Mouse (Mus musculus): ENCODE measurements around the gene Arhgef28. TPM values are rescaled to one million over a fixed set of nuclear protein-coding genes. Genes with fewer than 3 reads are reported as not detected.

The Arhgef28 gene
- polyA plus RNA-seq, 1 experiment: 6.7 TPM

GRCm38 (mm10) chr13:98132951-98133350 is 73.3 kb downstream of the Arhgef28 start:
- TF ChIP-seq CTCF (IDR thresholded peaks at IDR 0.05; ENCODE audit: low read depth, low read length) (no peak), EP300 (IDR thresholded peaks at IDR 0.05; ENCODE audit: insufficient read depth, low read depth, low read length) (no peak)

GRCm38 (mm10) chr13:98132264-98132663 is 74.0 kb downstream of the Arhgef28 start:
- H3K4me3 ChIP-seq (ENCODE audit: low read depth, low read length): no peak overlapping the region
- TF ChIP-seq EP300 (IDR thresholded peaks at IDR 0.05; ENCODE audit: insufficient read depth, low read depth, low read length): no peak
- no peak for TF ChIP-seq CTCF (IDR thresholded peaks at IDR 0.05; ENCODE audit: low read depth, low read length)
- TF ChIP-seq POLR2A (IDR thresholded peaks at IDR 0.05; ENCODE audit: insufficient read depth, low read length): no peak
- H3K9me3 ChIP-seq (replicated peaks; ENCODE audit: control insufficient read depth, insufficient read depth, low read length, poor library complexity, severe bottlenecking): no peaks in the 10 kb centered on the region
- H3K4me1 ChIP-seq (ENCODE audit: control insufficient read depth, insufficient read depth, low read length): no peaks in the 10 kb centered on the region
- H3K9ac ChIP-seq (ENCODE audit: low read depth, poor library complexity, severe bottlenecking): no peak overlapping the region
- no peaks in the 10 kb centered on the region for H3K36me3 ChIP-seq (ENCODE audit: control insufficient read depth, insufficient read depth, low read length, poor library complexity, severe bottlenecking)
- H3K27ac ChIP-seq (ENCODE audit: insufficient read depth, low read length): no peak overlapping the region
- no peaks in the 10 kb centered on the region for H3K27me3 ChIP-seq (ENCODE audit: control insufficient read depth, insufficient read depth, low read length, poor library complexity, severe bottlenecking)

More at GRCm38 (mm10) chr13:98132951-98133350, 73.3 kb downstream of the Arhgef28 start:
- H3K27ac ChIP-seq (ENCODE audit: insufficient read depth, low read length): no peak overlapping the region
- H3K36me3 ChIP-seq (ENCODE audit: control insufficient read depth, insufficient read depth, low read length, poor library complexity, severe bottlenecking): no peaks in the 10 kb centered on the region
- no peaks in the 10 kb centered on the region for H3K27me3 ChIP-seq (ENCODE audit: control insufficient read depth, insufficient read depth, low read length, poor library complexity, severe bottlenecking)
- no peaks in the 10 kb centered on the region for H3K9me3 ChIP-seq (replicated peaks; ENCODE audit: control insufficient read depth, insufficient read depth, low read length, poor library complexity, severe bottlenecking)
- no peak overlapping the region for H3K9ac ChIP-seq (ENCODE audit: low read depth, poor library complexity, severe bottlenecking)
- H3K4me1 ChIP-seq (ENCODE audit: control insufficient read depth, insufficient read depth, low read length): no peaks in the 10 kb centered on the region
- H3K4me3 ChIP-seq (ENCODE audit: low read depth, low read length): no peak overlapping the region

GRCm38 (mm10) chr13:98125666-98126065 is 80.6 kb downstream of the Arhgef28 start:
- H3K4me3 ChIP-seq (ENCODE audit: low read depth, low read length): no peak overlapping the region
- TF ChIP-seq POLR2A (IDR thresholded peaks at IDR 0.05; ENCODE audit: insufficient read depth, low read length): no peak
- no peak for TF ChIP-seq EP300 (IDR thresholded peaks at IDR 0.05; ENCODE audit: insufficient read depth, low read depth, low read length)
- no peak for TF ChIP-seq CTCF (IDR thresholded peaks at IDR 0.05; ENCODE audit: low read depth, low read length)
- H3K27me3 ChIP-seq (ENCODE audit: control insufficient read depth, insufficient read depth, low read length, poor library complexity, severe bottlenecking): no peaks in the 10 kb centered on the region
- no peak overlapping the region for H3K27ac ChIP-seq (ENCODE audit: insufficient read depth, low read length)
- H3K4me1 ChIP-seq (ENCODE audit: control insufficient read depth, insufficient read depth, low read length): no peaks in the 10 kb centered on the region
- no peaks in the 10 kb centered on the region for H3K36me3 ChIP-seq (ENCODE audit: control insufficient read depth, insufficient read depth, low read length, poor library complexity, severe bottlenecking)
- no peak overlapping the region for H3K9ac ChIP-seq (ENCODE audit: low read depth, poor library complexity, severe bottlenecking)
- peaks cover 3% of the 10 kb centered on the region; the same call in 1 of the 2 replicates for H3K9me3 ChIP-seq (replicated peaks; ENCODE audit: control insufficient read depth, insufficient read depth, low read length, poor library complexity, severe bottlenecking)

GRCm38 (mm10) chr13:98124113-98124745 is 82.0 kb downstream of the Arhgef28 start:
- peaks cover 3% of the 10 kb centered on the region; the same call in 1 of the 2 replicates for H3K9me3 ChIP-seq (replicated peaks; ENCODE audit: control insufficient read depth, insufficient read depth, low read length, poor library complexity, severe bottlenecking)
- no peaks in the 10 kb centered on the region for H3K27me3 ChIP-seq (ENCODE audit: control insufficient read depth, insufficient read depth, low read length, poor library complexity, severe bottlenecking)
- H3K27ac ChIP-seq (ENCODE audit: insufficient read depth, low read length): no peak overlapping the region
- H3K4me1 ChIP-seq (ENCODE audit: control insufficient read depth, insufficient read depth, low read length): peaks cover 7% of the 10 kb centered on the region
- no peaks in the 10 kb centered on the region for H3K36me3 ChIP-seq (ENCODE audit: control insufficient read depth, insufficient read depth, low read length, poor library complexity, severe bottlenecking)
- H3K9ac ChIP-seq (ENCODE audit: low read depth, poor library complexity, severe bottlenecking): no peak overlapping the region
- no peak overlapping the region for H3K4me3 ChIP-seq (ENCODE audit: low read depth, low read length)
- TF ChIP-seq EP300 (IDR thresholded peaks at IDR 0.05; ENCODE audit: insufficient read depth, low read depth, low read length) (no peak), CTCF (IDR thresholded peaks at IDR 0.05; ENCODE audit: low read depth, low read length) (no peak), POLR2A (IDR thresholded peaks at IDR 0.05; ENCODE audit: insufficient read depth, low read length) (no peak)

GRCm38 (mm10) chr13:98122766-98123165 is 83.5 kb downstream of the Arhgef28 start:
- no peak overlapping the region for H3K4me3 ChIP-seq (ENCODE audit: low read depth, low read length)
- H3K4me1 ChIP-seq (ENCODE audit: control insufficient read depth, insufficient read depth, low read length): peaks cover 7% of the 10 kb centered on the region
- peaks cover 3% of the 10 kb centered on the region; the same call in 1 of the 2 replicates for H3K9me3 ChIP-seq (replicated peaks; ENCODE audit: control insufficient read depth, insufficient read depth, low read length, poor library complexity, severe bottlenecking)
- no peak overlapping the region for H3K9ac ChIP-seq (ENCODE audit: low read depth, poor library complexity, severe bottlenecking)
- no peaks in the 10 kb centered on the region for H3K36me3 ChIP-seq (ENCODE audit: control insufficient read depth, insufficient read depth, low read length, poor library complexity, severe bottlenecking)
- no peak overlapping the region for H3K27ac ChIP-seq (ENCODE audit: insufficient read depth, low read length)
- no peaks in the 10 kb centered on the region for H3K27me3 ChIP-seq (ENCODE audit: control insufficient read depth, insufficient read depth, low read length, poor library complexity, severe bottlenecking)
- TF ChIP-seq CTCF (IDR thresholded peaks at IDR 0.05; ENCODE audit: low read depth, low read length) (no peak), EP300 (IDR thresholded peaks at IDR 0.05; ENCODE audit: insufficient read depth, low read depth, low read length) (no peak), POLR2A (IDR thresholded peaks at IDR 0.05; ENCODE audit: insufficient read depth, low read length) (no peak)

- Histone ChIP-seq H3K4me3 (ENCODE audit: low read depth, low read length) (no peak overlapping the region), H3K27me3 (ENCODE audit: control insufficient read depth, insufficient read depth, low read length, poor library complexity, severe bottlenecking) (no peaks in the 10 kb centered on the region), H3K9me3 (replicated peaks; ENCODE audit: control insufficient read depth, insufficient read depth, low read length, poor library complexity, severe bottlenecking) (peaks cover 3% of the 10 kb centered on the region; the same call in 1 of the 2 replicates), H3K4me1 (ENCODE audit: control insufficient read depth, insufficient read depth, low read length) (peaks cover 7% of the 10 kb centered on the region), H3K9ac (ENCODE audit: low read depth, poor library complexity, severe bottlenecking) (no peak overlapping the region), H3K36me3 (ENCODE audit: control insufficient read depth, insufficient read depth, low read length, poor library complexity, severe bottlenecking) (no peaks in the 10 kb centered on the region), H3K27ac (ENCODE audit: insufficient read depth, low read length) (no peak overlapping the region)
- TF ChIP-seq EP300 (IDR thresholded peaks at IDR 0.05; ENCODE audit: insufficient read depth, low read depth, low read length): no peak
- TF ChIP-seq CTCF (IDR thresholded peaks at IDR 0.05; ENCODE audit: low read depth, low read length): no peak
- TF ChIP-seq POLR2A (IDR thresholded peaks at IDR 0.05; ENCODE audit: insufficient read depth, low read length): no peak
These were observed 84.2 kb downstream of the Arhgef28 start for GRCm38 (mm10) chr13:98121993-98122392.
